Mouse (Mus musculus) liver, postnatal 0 days (tissue): ENCODE measurements at regions not wholly inside any gene's neighbourhood (a gene's known extent, or its start where the extent isn't known, plus 50 kb on each side); places are given as distances from the start of the nearest gene placed in this dataset.

Experiments used
- CTCF ChIP-seq: sonication (generic); IDR thresholded peaks from 2 replicates; pipeline ENCODE4 v1.5.1; 2016; ENCODE audit warnings: antibody characterized with exemption, low read depth
- EP300 ChIP-seq: IDR thresholded peaks from 2 replicates; pipeline ENCODE4 v1.6.1; 2016; ENCODE audit warnings: antibody characterized with exemption, low read depth, mild to moderate bottlenecking

DNA sequence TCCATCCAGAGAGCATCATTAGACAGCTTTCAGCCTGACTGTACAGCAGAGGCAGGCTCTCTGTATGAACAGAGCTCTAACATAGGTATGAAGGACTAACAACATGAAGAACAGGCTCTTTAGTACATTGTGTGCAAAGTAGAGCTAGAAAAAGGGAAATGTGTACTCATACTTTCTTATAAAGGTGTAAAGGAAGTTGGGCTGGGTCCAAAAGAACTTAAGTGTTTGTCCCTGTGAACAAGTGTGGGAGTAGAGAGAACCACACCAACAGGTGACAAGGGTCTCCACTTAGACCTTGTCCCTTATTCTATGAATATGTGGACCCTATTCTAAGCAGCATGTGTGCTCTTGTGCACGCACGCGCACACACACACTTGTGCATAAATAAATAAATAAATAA is 127.0 kb downstream of the Zfp706 start:
- TF ChIP-seq CTCF = no peak
- TF ChIP-seq EP300 = no peak
